ENCODE assay signal across 10 mouse cellular contexts in genomic region chr5:125003873-125004255, GRCm38 (mm10). TPM values are rescaled to one million over a fixed set of nuclear protein-coding genes. Genes with fewer than 3 reads are reported as not detected.
DNase-seq lines count a peak whose midpoint lies in the region; ATAC-seq and TF ChIP-seq lines count a peak whose summit lies in the region.
"Had no signal": no experiment of that assay in that cellular context is flagged by ENCODE, and none has a peak within 500 bp of the region (broad histone marks: within the 10 kb centered on the region; RNA-seq: fewer than 3 reads in every experiment).

No protein-coding gene starts in this region.

- DNase-seq in kidney, postnatal 0 days (ENCODE audit: low spot score) = no peak
- no peak for DNase-seq in kidney, postnatal 25 days
- DNase-seq in embryo, embryonic 9.5 days (ENCODE audit: extremely low spot score) = no peak
- DNase-seq: cerebellum, adult 18-20 months had no signal

- TF ChIP-seq POLR2A in small intestine, adult 2 months (IDR thresholded peaks at IDR 0.05; ENCODE audit: low read depth, low read length) = no peak

- peak overlapping the region; percentile 52 for H3K9ac ChIP-seq in kidney, postnatal 0 days (ENCODE audit: low read depth, low read length)
- H3K9ac ChIP-seq in forebrain, embryonic 13.5 days = peak overlapping the region; percentile 58
- H3K9ac ChIP-seq in limb, embryonic 12.5 days (replicated peaks) = peak overlapping the region; percentile 68

- no peak overlapping the region for H3K27ac ChIP-seq in kidney, postnatal 0 days
- no peak overlapping the region for H3K27ac ChIP-seq in forebrain, embryonic 13.5 days
- no peak overlapping the region; the same call in 1 of the 2 replicates for H3K27ac ChIP-seq in limb, embryonic 12.5 days
- H3K27ac ChIP-seq in small intestine, adult 2 months (ENCODE audit: insufficient read depth, low read depth, low read length) = no peak overlapping the region

- H3K36me3 ChIP-seq in kidney, postnatal 0 days (ENCODE audit: insufficient read depth, low read length) = no peaks in the 10 kb centered on the region
- H3K36me3 ChIP-seq in forebrain, embryonic 13.5 days (ENCODE audit: poor library complexity, severe bottlenecking) = peaks cover 4% of the 10 kb centered on the region
- no peaks in the 10 kb centered on the region; the same call in 1 of the 2 replicates for H3K36me3 ChIP-seq in limb, embryonic 12.5 days
- no peaks in the 10 kb centered on the region for H3K36me3 ChIP-seq in small intestine, adult 2 months (ENCODE audit: control insufficient read depth, insufficient read depth, low read length)

- peaks cover 7% of the 10 kb centered on the region; the same call in 1 of the 2 replicates for H3K4me1 ChIP-seq in kidney, postnatal 0 days (replicated peaks; ENCODE audit: insufficient read depth, low read length)
- peaks cover 28% of the 10 kb centered on the region for H3K4me1 ChIP-seq in forebrain, embryonic 13.5 days
- H3K4me1 ChIP-seq in limb, embryonic 12.5 days (replicated peaks) = peaks cover 64% of the 10 kb centered on the region
- peaks cover 3% of the 10 kb centered on the region for H3K4me1 ChIP-seq in small intestine, adult 2 months (ENCODE audit: control insufficient read depth, insufficient read depth, insufficient read length, low read length)

- TF ChIP-seq CTCF in kidney, postnatal 0 days (IDR thresholded peaks at IDR 0.05; ENCODE audit: low read depth) = no peak
- no peak for TF ChIP-seq CTCF in small intestine, adult 2 months (IDR thresholded peaks at IDR 0.05; ENCODE audit: extremely low read depth, insufficient read length, insufficient replicate concordance, low read depth, low read length)

- 11% methylated on average over 15 of the region's 15 CpGs for WGBS in kidney, postnatal 0 days
- WGBS in forebrain, embryonic 13.5 days = 14% methylated on average over 15 of the region's 15 CpGs
- 12% methylated on average over 15 of the region's 15 CpGs for WGBS in limb, embryonic 12.5 days
- WGBS in small intestine, adult 2 months = 10% methylated on average over 15 of the region's 15 CpGs

- H3K9me3 ChIP-seq in kidney, postnatal 0 days (replicated peaks; ENCODE audit: low read length) = no peaks in the 10 kb centered on the region
- H3K9me3 ChIP-seq in forebrain, embryonic 13.5 days (replicated peaks) = no peaks in the 10 kb centered on the region
- no peaks in the 10 kb centered on the region for H3K9me3 ChIP-seq in limb, embryonic 12.5 days

- no peak for ATAC-seq in kidney, postnatal 0 days (replicated peaks; ENCODE audit: low FRiP score, low read depth)
- ATAC-seq in forebrain, embryonic 13.5 days = no peak
- no peak for ATAC-seq in limb, embryonic 12.5 days (ENCODE audit: insufficient number of reproducible peaks, insufficient read depth, low FRiP score, low TSS enrichment, low read depth)
- ATAC-seq in monocyte, adult 5-6 weeks (replicated peaks; ENCODE audit: insufficient number of reproducible peaks, low FRiP score, low TSS enrichment, poor library complexity, severe bottlenecking) = no peak

- peak overlapping the region; percentile 38 for H3K4me3 ChIP-seq in kidney, postnatal 0 days (replicated peaks; ENCODE audit: low read depth, low read length)
- H3K4me3 ChIP-seq in forebrain, embryonic 13.5 days = peak overlapping the region; percentile 32
- H3K4me3 ChIP-seq in limb, embryonic 12.5 days (replicated peaks) = peak overlapping the region; percentile 50
- H3K4me3 ChIP-seq in small intestine, adult 2 months (ENCODE audit: low read depth, low read length) = peak overlapping the region; percentile 31; the same call in 1 of the 2 replicates

- H3K4me2 ChIP-seq in kidney, postnatal 0 days (ENCODE audit: low read length) = peak overlapping the region; percentile 72
- H3K4me2 ChIP-seq in forebrain, embryonic 13.5 days = peak overlapping the region; percentile 60
- peak overlapping the region; percentile 67 for H3K4me2 ChIP-seq in limb, embryonic 12.5 days

- H3K27me3 ChIP-seq in kidney, postnatal 0 days (ENCODE audit: insufficient read depth, low read length) = no peaks in the 10 kb centered on the region
- peaks cover 30% of the 10 kb centered on the region for H3K27me3 ChIP-seq in forebrain, embryonic 13.5 days
- H3K27me3 ChIP-seq in limb, embryonic 12.5 days = peaks cover 39% of the 10 kb centered on the region
- H3K27me3 ChIP-seq in small intestine, adult 2 months (ENCODE audit: control insufficient read depth, insufficient read depth, low read length) = peaks cover 19% of the 10 kb centered on the region

RNA-seq across cellular contexts. Expression of gene Rflna, which starts 0.8 kb away (rescaled TPM):
- 8.5 and 9.1 TPM in 2 replicates for polyA plus RNA-seq in kidney, postnatal 0 days (2015; fragmentation: Nextera tagmentation; extraction: Ambion mirVana)
- polyA plus RNA-seq in forebrain, embryonic 13.5 days (2015; fragmentation: Nextera tagmentation; extraction: Ambion mirVana) = 2.7 and 3.5 TPM in 2 replicates
- polyA plus RNA-seq in limb, embryonic 12.5 days (2016; fragmentation: Nextera tagmentation; extraction: Ambion mirVana) = 28.6 and 33.0 TPM in 2 replicates
- 4.0 and 4.5 TPM in 2 replicates for polyA plus RNA-seq in small intestine, adult 2 months (2012; rRNA removed)
- not detected in 3 replicates for total RNA-seq in monocyte, adult 5-6 weeks (2017)
- total RNA-seq: hematopoietic stem cell, adult 5-6 weeks; megakaryocyte, adult 5-6 weeks had no signal
